Mouse (Mus musculus) spleen, adult 18-20 months (tissue): ENCODE measurements at regions not wholly inside any gene's neighbourhood (a gene's known extent, or its start where the extent isn't known, plus 50 kb on each side); places are given as distances from the start of the nearest gene placed in this dataset.

Experiments used
- DNase-seq, 2 experiments: peaks; one replicate each; pipeline ENCODE4 v3.0.0; 2022; ENCODE audit warnings: mixed read lengths in 2 of 2

- DNase-seq: no peak
Observed at GRCm38 (mm10) chr15:63667536-63667935, 177.4 kb downstream of the Gsdmc2 start.

- no peak for DNase-seq
Observed at GRCm38 (mm10) chr15:63665517-63665916, 179.5 kb downstream of the Gsdmc2 start.

GRCm38 (mm10) chr15:63664877-63665276 is 180.1 kb downstream of the Gsdmc2 start:
- DNase-seq: no peak

GRCm38 (mm10) chr15:63662183-63662582 is 182.8 kb downstream of the Gsdmc2 start:
- DNase-seq: no peak

GRCm38 (mm10) chr15:63658031-63658521 is 186.9 kb downstream of the Gsdmc2 start:
- no peak for DNase-seq

- peak; percentile 51 to 84 for DNase-seq
Observed at GRCm38 (mm10) chr15:63652216-63652961, 192.6 kb downstream of the Gsdmc2 start.

GRCm38 (mm10) chr15:63651120-63651519 is 193.9 kb downstream of the Gsdmc2 start:
- DNase-seq: no peak

GRCm38 (mm10) chr15:63648142-63648989 is 196.6 kb downstream of the Gsdmc2 start:
- DNase-seq: no peak

- DNase-seq: no peak
Observed at GRCm38 (mm10) chr15:63624814-63625213, 220.2 kb downstream of the Gsdmc2 start.

GRCm38 (mm10) chr15:63624249-63624648 is 220.7 kb downstream of the Gsdmc2 start:
- no peak for DNase-seq

GRCm38 (mm10) chr15:63616506-63617208 is 228.3 kb downstream of the Gsdmc2 start:
- DNase-seq: no peak

GRCm38 (mm10) chr15:63614191-63614590 is 230.8 kb downstream of the Gsdmc2 start:
- DNase-seq: no peak

GRCm38 (mm10) chr15:63613120-63613519 is 231.9 kb downstream of the Gsdmc2 start:
- no peak for DNase-seq

- DNase-seq: peak; percentile 6 to 30
Observed at GRCm38 (mm10) chr15:63611161-63611560, 233.8 kb downstream of the Gsdmc2 start.

- no peak for DNase-seq
Observed at GRCm38 (mm10) chr15:63603100-63603714, 241.8 kb downstream of the Gsdmc2 start.

GRCm38 (mm10) chr15:63601543-63601942 is 243.4 kb downstream of the Gsdmc2 start:
- peak; percentile 6 to 17 for DNase-seq

GRCm38 (mm10) chr15:63592758-63593463 is 252.1 kb downstream of the Gsdmc2 start:
- no peak for DNase-seq

- DNase-seq: no peak
Observed at GRCm38 (mm10) chr15:63559293-63559692, 285.7 kb downstream of the Gsdmc2 start.

- DNase-seq: no peak
Observed at GRCm38 (mm10) chr15:63558691-63559090, 286.3 kb downstream of the Gsdmc2 start.

GRCm38 (mm10) chr15:63557816-63558215 is 287.2 kb downstream of the Gsdmc2 start:
- DNase-seq: no peak

GRCm38 (mm10) chr15:63553597-63553996 is 291.4 kb downstream of the Gsdmc2 start:
- DNase-seq: no peak
